Mouse (Mus musculus): Measurements from ENCODE around the gene Olfr110.
"Not testable (repeated sequence)": the region's sequence is repeated elsewhere in the genome, so short reads cannot be mapped to it uniquely, and the experiment has no call there.

Gene Olfr110

DNA sequence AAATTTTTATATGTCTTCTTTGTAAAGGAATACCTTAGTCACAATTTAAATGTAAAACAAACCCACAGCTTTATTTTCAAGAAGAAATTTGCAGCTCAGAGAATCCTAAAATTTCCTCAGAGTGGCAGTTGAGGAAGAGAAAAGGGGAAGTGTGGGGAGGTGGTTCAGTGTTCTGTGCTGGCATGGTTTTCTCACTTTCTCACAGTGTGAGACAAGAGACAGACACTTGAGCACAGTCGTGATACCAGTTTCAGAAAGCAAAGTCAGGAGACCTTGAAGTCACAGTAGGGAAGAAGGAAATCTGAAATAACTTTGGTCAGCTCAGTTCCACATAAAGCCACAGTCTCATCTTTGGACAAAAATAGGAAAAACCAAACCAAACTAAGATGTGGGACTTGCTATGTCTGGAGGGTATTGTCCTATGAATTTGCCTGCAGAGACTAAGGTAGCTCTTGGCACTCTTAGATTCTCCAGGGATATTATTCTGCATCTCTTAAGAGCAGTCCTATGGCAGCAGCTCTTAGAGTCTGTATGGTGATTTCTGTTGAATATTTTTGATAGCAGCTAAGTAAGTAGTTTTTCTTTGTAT, at the start of gene Olfr110:
TSS of gene Olfr110 (plus strand) at position 539 of the 589 bp plus-strand sequence.
- no peak for DNase-seq (ENCODE audit: low read depth)

DNA sequence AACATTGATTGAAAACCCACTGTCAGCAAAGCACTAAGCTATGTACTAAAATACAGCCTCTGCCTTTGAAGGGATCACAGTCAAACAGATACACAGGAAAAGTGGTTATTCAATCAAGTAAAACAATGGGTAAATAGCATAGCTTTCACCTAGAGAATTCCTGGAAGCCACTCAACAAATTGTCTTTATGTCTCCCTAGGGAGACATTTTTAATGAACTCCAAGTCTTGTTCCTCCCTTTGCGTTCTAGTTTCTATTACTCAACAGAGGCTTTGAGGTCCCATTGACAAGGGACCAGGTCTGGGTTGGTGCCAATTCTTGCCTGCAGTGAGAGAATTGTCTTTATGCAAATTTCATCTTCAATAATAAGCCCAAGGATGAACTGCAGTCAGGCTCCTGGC, 47.1 kb upstream of the Olfr110 start, which contains the start of gene Olfr108:
TSS of gene Olfr108 (plus strand) at position 301 of the 400 bp plus-strand sequence.
- no peak for DNase-seq (ENCODE audit: low read depth)

DNA sequence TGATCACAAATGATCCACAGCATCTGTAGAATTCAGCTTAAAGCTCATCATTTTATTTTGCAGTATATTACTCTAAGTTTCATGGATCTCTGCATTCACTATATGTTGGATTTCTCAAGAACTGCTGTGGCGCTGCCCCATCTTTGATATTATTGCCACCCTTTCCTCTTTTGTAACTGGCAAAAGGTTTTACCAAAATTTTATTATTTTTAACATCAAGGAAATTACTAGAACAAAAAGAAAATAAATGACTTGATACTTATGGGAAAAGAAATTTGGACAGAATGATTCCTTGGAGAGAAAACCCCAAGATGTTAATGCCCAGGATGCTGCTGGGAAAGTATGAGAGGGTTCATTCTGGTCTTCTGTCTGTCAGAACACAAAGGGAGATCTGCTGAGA, 33.7 kb upstream of the Olfr110 start, which contains the start of gene Olfr109:
TSS of gene Olfr109 (plus strand) at position 301 of the 400 bp plus-strand sequence.
- no peak for DNase-seq (ENCODE audit: low read depth)

DNA sequence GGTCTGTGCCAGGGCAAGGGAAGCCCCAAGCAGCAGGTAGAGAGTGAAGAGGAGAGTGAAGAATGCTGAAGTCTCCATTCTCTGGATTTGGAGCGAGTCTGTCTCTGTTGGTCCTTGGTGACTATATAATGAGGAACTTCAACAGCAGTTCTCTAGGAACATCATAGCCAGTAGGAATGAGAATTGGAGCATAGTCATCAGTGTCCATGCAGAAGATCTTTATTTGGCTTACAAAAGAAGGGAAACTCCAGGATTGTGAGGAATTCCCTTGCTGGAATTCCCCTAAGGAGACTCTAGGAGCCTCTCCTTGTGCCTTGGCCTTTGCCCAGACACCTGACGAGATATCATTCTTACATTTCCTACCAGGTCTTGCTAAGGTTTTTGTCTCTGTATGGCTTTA, 8.8 kb upstream of the Olfr110 start, which contains the start of gene H2-M2:
TSS of gene H2-M2 (minus strand) at position 101 of the 400 bp plus-strand sequence.
- no peak for DNase-seq (ENCODE audit: low read depth)

DNA sequence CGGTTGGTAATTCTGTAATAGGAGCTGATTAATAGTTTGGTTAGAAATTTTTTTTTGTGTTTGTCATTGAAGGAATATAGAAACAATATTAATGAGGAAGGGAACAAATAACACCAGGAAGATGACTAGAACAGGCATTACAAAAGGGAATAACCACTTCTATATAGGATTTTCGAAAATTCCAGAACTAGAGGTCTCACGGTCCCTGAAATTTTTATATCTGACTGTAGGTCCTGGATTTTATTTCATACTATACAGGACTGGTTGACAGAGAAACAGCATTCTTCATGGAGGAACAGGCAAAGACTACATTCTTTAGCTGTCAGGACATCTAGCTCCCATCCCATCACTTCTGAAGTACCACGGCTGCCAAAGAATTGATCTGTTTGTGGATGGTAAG, 15.5 kb downstream of the Olfr110 start, which contains the start of gene Olfr111:
TSS of gene Olfr111 (plus strand) at position 301 of the 400 bp plus-strand sequence.
- no peak for DNase-seq (ENCODE audit: low read depth)

DNA sequence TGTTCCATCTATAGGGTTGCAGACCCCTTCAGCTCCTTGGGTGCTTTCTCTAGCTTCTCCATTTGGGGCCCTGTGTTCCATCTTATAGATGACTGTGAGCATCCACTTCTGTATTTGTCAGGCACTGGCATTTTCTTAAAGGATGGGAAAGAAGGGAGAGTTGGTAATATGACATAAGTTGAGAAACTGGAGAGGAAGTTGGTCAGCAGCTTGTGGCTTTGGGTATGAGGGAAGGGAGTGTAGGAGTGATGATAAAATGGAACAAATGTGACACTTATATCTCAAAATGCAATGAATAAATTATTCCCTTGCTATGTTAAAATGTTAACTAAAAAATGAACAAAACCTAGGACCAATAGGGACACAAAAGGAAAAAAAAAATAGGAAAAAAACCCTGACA, 32.3 kb downstream of the Olfr110 start:
- not testable (repeated sequence) for DNase-seq (ENCODE audit: low read depth)

DNA sequence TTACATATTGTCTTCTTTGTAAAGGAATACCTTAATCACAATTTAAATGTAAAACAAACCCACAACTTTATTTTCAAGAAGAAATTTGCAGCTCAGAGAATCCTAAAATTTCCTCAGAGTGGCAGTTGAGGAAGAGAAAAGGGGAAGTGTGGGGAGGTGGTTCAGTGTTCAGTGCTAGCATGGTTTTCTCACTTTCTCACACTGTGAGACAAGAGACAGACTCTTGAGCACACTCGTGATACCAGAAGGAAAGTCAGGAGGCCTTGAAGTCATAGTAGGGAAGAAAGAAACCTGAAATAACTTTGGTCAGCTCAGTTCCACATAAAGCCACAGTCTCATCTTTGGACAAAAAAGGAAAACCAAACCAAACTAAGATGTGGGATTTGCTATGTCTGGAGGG, 33.2 kb downstream of the Olfr110 start:
- DNase-seq (ENCODE audit: low read depth) = not testable (repeated sequence)

DNA sequence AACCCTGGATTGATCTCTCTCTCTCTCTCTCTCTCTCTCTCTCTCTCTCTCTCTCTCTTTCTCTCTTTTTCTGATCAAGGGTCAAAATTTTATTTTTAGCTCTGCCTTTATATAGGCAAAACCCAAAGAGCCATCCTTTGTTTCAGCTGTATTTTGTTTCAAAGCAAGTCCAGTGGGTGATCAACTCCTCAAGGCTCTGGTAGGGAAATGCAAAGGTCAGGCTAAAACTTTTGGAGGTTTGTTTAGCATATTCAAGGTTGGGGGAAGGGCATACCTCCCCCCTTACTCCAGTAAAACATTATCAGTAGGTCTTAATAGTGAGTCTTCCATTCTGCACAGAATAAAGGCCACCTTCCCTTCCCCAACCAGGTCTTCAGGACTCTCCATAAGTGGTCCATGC, 42.9 kb downstream of the Olfr110 start:
- no peak for DNase-seq (ENCODE audit: low read depth)

DNA sequence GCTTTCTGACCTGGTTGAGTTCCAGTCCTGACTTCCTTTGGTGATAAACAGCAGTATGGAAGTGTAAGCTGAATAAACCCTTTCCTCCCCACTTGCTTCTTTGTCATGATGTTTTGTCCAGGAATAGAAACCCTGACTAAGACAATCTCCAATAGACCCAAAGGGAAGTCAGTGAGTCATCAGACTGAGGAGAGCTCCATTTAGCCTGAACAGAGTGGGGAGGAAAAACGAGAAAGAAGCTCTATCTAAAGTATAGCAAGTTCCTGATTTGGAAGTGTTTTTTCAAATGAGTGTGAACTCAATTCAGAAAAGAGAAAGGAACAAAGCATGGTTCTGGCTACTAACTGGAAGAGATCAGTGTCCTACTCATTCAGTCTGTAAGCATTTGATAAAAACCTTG, 46.1 kb downstream of the Olfr110 start:
- not testable (repeated sequence) for DNase-seq (ENCODE audit: low read depth)

DNA sequence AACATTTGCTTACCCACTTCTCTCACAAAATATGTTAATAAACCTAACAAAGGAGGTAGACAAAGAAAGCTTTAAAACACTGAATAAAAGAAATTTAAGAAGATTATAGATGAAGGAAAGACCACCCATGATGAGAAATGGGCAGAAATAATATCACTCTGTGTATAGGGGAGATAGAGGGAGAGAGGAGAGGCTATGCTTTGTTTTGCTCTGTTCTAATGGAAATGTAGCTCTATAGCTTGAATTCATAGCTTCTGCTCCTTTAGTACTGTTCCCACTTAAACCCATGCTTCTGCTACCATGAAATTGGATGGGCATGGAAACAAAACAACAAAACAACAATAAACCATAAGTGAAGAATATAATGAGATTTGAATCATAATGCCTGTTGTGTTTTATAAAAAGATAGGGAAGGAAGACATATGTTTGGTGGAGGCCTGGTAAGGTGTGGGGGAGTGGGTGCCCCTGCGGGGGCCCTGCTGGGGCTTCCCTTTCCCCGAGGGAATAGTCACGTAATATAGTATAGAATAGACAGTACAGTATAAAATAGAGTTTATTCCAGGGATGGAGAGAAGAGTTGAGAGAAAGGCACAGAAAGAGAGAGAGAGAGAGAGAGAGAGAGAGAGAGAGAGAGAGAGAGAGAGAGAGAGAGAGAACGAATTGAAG, 49.3 kb downstream of the Olfr110 start:
- no peak for DNase-seq (ENCODE audit: low read depth)

DNA sequence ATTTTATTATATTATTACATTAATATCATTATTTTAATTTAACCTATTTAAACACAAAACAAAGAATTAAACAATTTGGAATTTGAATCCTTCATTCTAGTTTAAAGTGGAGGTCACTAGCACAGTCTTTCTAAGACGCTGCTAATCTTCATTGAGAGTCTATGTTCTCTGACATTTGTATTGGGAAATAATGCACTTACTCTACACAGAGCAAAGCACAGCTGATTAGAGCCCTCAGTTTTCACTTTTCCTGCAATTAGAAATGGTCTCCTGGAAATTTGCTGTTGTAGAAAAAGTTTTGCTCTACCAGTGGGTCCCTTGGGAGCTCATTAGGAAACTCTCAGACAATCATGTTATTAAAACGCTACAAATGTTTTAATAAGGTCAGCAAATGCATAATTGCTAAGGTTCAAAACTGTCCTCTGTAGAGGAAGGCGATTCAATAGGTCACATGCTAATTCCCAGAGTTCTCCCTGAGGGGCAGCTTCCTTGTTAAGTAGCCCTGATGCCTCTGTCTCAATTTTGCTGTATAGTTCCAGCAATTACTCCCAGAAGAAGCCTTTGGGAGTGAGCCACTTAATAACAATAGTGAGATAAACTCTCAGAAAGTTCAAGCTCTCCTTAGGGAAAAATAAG, 51.6 kb downstream of the Olfr110 start:
- DNase-seq (ENCODE audit: low read depth) = no peak
